Mouse (Mus musculus) Patski (cell line): ENCODE results near the gene Igsf11. TPM values are rescaled to one million over a fixed set of nuclear protein-coding genes. Genes with fewer than 3 reads are reported as not detected.

Experiments used
- ATAC-seq: fragments of 100-300 bp; one replicate; pipeline ENCODE4 v1.8.0; 2021
- CTCF ChIA-PET: fragments of 350-600 bp; sonication (Branson Sonifier 250); formaldehyde crosslinking; loops from one replicate; lab custom pipeline; 2022; ENCODE audit warnings: inconsistent platforms; lab: Charles Lee
- POLR2A ChIA-PET: fragments of 350-600 bp; sonication (Branson Sonifier 250); formaldehyde crosslinking; loops from one replicate; lab custom pipeline; 2022; ENCODE audit warnings: antibody characterized with exemption, inconsistent platforms; lab: Charles Lee
- DNase-seq: peaks from one replicate; pipeline ENCODE4 v3.0.0-alpha.2; 2011; ENCODE audit warnings: low read depth, low spot score
- H3K27me3 ChIP-seq: fragments of 371-371 bp; one replicate; pipeline ENCODE4 v1.5.1; 2021
- CTCF ChIP-seq: fragments of 100-300 bp; IDR thresholded peaks from one replicate; pipeline ENCODE4 v1.5.1; 2021
- in situ Hi-C: fragments of 300-500 bp; cut with MboI; formaldehyde crosslinking; loops from 3 replicates; pipeline ENCODE4 v1.11.1; 2018; ENCODE audit warnings: low pct_unique_long_range_greater_than_20kb, mixed read lengths
- polyA plus RNA-seq: library from polyadenylated mRNA; unstranded; gene quantifications from one replicate; pipeline ENCODE4 v1.2.3, GENCODE M21; 2021

The Igsf11 gene
- 21.0 TPM for polyA plus RNA-seq

GRCm38 (mm10) chr16:38892371-38892770 is at the start of gene Igsf11:
Igsf11 (plus strand) TSS chr16:38892671.
- ChIA-PET POLR2A (no interaction called here), CTCF (no interaction called here)
- DNase-seq = no peak
- no peak for TF ChIP-seq CTCF
- in situ Hi-C loops = no loop called here
- ATAC-seq = no peak
- H3K27me3 ChIP-seq = peaks cover 7% of the 10 kb centered on the region

GRCm38 (mm10) chr16:38858120-38858749 is 34.2 kb upstream of the Igsf11 start:
- ChIA-PET POLR2A (interaction anchor here (0.8 to 0.9 kb wide), 2 partner anchors 195 to 196 kb away, joined by 3 read pairs; no protein-coding TSS in a partner anchor), CTCF (interaction anchor here (0.6 to 4.1 kb wide), 15 partner anchors 8 to 1864 kb away, joined by 3 to 26 read pairs (median 4); no protein-coding TSS in a partner anchor)
- DNase-seq (no peak), ATAC-seq (no peak)
- peaks cover 19% of the 10 kb centered on the region for H3K27me3 ChIP-seq
- TF ChIP-seq CTCF = peak; percentile 41
- in situ Hi-C loops = loop anchor here (5.0 kb wide), 1 partner anchor 194 kb away; no protein-coding TSS in a partner anchor

GRCm38 (mm10) chr16:38860548-38860947 is 31.9 kb upstream of the Igsf11 start:
- peaks cover 16% of the 10 kb centered on the region for H3K27me3 ChIP-seq
- no peak for ATAC-seq
- no peak for DNase-seq
- in situ Hi-C loops = no loop called here
- POLR2A ChIA-PET = no interaction called here
- CTCF ChIA-PET = interaction anchor here (0.9 to 4.1 kb wide), 3 partner anchors 188 to 190 kb away, joined by 3 to 26 read pairs (median 7); no protein-coding TSS in a partner anchor
- no peak for TF ChIP-seq CTCF

- ChIA-PET POLR2A (no interaction called here), CTCF (interaction anchor here (1.3 kb wide), 2 partner anchors 24 to 198 kb away, joined by 4 to 5 read pairs; no protein-coding TSS in a partner anchor)
- ATAC-seq (no peak), DNase-seq (no peak)
- in situ Hi-C loops = no loop called here
- no peak for TF ChIP-seq CTCF
- peaks cover 15% of the 10 kb centered on the region for H3K27me3 ChIP-seq
These were observed 28.1 kb upstream of the Igsf11 start for GRCm38 (mm10) chr16:38864358-38864757.

- ATAC-seq = no peak
- in situ Hi-C loops = no loop called here
- POLR2A ChIA-PET = no interaction called here
- DNase-seq = no peak
- TF ChIP-seq CTCF = no peak
- CTCF ChIA-PET = interaction anchor here (0.6 to 1.5 kb wide), 2 partner anchors 10 to 15 kb away, joined by 3 to 4 read pairs; no protein-coding TSS in a partner anchor
- no peaks in the 10 kb centered on the region for H3K27me3 ChIP-seq
These were observed 19.2 kb upstream of the Igsf11 start for GRCm38 (mm10) chr16:38873231-38873630.

GRCm38 (mm10) chr16:38874481-38874880 is 18.0 kb upstream of the Igsf11 start:
- H3K27me3 ChIP-seq = no peaks in the 10 kb centered on the region
- TF ChIP-seq CTCF = no peak
- ATAC-seq = no peak
- DNase-seq = no peak
- in situ Hi-C loops = no loop called here
- POLR2A ChIA-PET = no interaction called here
- CTCF ChIA-PET = no interaction called here

GRCm38 (mm10) chr16:38898816-38899425 is 6.5 kb downstream of the Igsf11 start:
- in situ Hi-C loops = no loop called here
- ATAC-seq (no peak), DNase-seq (no peak)
- TF ChIP-seq CTCF = no peak
- CTCF ChIA-PET = interaction anchor here (1.5 kb wide), 1 partner anchor 84 kb away, joined by 3 read pairs; no protein-coding TSS in a partner anchor
- peaks cover 11% of the 10 kb centered on the region for H3K27me3 ChIP-seq
- POLR2A ChIA-PET = no interaction called here

- ChIA-PET POLR2A (no interaction called here), CTCF (interaction anchor here (1.2 to 2.1 kb wide), 3 partner anchors 42 to 148 kb away, joined by 3 to 4 read pairs (median 4); no protein-coding TSS in a partner anchor)
- peaks cover 10% of the 10 kb centered on the region for H3K27me3 ChIP-seq
- DNase-seq (no peak), ATAC-seq (no peak)
- no peak for TF ChIP-seq CTCF
- in situ Hi-C loops = loop anchor here (5.0 kb wide), 1 partner anchor 152 kb away; no protein-coding TSS in a partner anchor
These were observed 7.6 kb downstream of the Igsf11 start for GRCm38 (mm10) chr16:38900024-38900423.

GRCm38 (mm10) chr16:38902111-38902778 is 9.8 kb downstream of the Igsf11 start:
- ChIA-PET CTCF (interaction anchor here (0.6 to 3.0 kb wide), 8 partner anchors 44 to 155 kb away, joined by 3 to 15 read pairs (median 3); no protein-coding TSS in a partner anchor), POLR2A (no interaction called here)
- peak; percentile 22 for DNase-seq
- peak; percentile 99 for ATAC-seq
- in situ Hi-C loops = loop anchor here (5.0 kb wide), 1 partner anchor 150 kb away; no protein-coding TSS in a partner anchor
- TF ChIP-seq CTCF = peak; percentile 99
- H3K27me3 ChIP-seq = peaks cover 7% of the 10 kb centered on the region

GRCm38 (mm10) chr16:38903020-38903419 is 10.5 kb downstream of the Igsf11 start:
- DNase-seq (no peak), ATAC-seq (no peak)
- CTCF ChIA-PET = interaction anchor here (1.0 to 3.0 kb wide), 2 partner anchors 146 to 155 kb away, joined by 3 to 15 read pairs; no protein-coding TSS in a partner anchor
- H3K27me3 ChIP-seq = peaks cover 7% of the 10 kb centered on the region
- in situ Hi-C loops = loop anchor here (5.0 kb wide), 1 partner anchor 149 kb away; no protein-coding TSS in a partner anchor
- TF ChIP-seq CTCF = no peak
- POLR2A ChIA-PET = no interaction called here
